Mouse (Mus musculus): ENCODE results near the gene Smarcc1.

Gene Smarcc1

GRCm38 (mm10) chr9:110284075-110284697 lies 166.7 kb downstream of the Smarcc1 start:
- DNase-seq (ENCODE audit: low spot score in 2 of 2), result no peak

DNA sequence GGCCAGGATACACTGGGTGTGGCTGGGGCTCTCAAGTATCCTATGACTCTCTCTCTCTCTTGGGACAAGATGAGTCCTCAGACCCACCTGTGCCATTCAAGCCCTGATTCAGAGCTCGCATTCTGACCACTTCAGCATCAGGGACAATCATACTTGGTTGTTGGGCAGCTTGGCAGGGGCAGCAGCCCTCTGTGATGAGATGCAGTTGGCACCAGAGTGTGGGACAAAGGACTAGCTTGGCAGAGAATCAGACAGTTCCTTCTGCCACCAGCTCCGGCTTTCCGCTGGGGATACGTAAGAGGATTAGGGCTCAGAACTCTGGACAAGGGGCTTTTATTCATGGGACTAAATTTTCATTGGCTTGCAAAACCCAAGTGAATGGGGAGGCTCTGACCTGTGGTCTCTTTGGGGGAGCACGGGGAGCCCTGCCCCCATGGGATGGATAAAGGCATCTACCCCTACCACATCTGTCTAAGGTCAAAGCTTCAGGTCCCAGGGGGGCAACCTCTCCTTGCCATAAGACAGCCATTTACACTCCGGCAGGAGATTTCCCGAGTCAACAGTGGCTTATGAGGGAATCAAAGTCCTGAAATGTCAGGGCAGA lies 169.9 kb downstream of the Smarcc1 start:
- peak; percentile 28 to 40 for DNase-seq (ENCODE audit: low spot score in 2 of 2)

All from right cerebral cortex, adult 2 months (tissue).